Mouse (Mus musculus) heart, embryonic 10.5 days (tissue): ENCODE results near the gene Lce1a1. TPM values are rescaled to one million over a fixed set of nuclear protein-coding genes. Genes with fewer than 3 reads are reported as not detected.
"Not testable (repeated sequence)": the region's sequence is repeated elsewhere in the genome, so short reads cannot be mapped to it uniquely, and the experiment has no call there.

Experiments
- DNase-seq: peaks from one replicate; pipeline ENCODE4 v3.0.0-alpha.2; 2017; ENCODE audit warnings: low spot score
- H3K27ac ChIP-seq: fragments of 300-500 bp; sonication (generic); 2 replicates; pipeline ENCODE4 v1.5.1; 2016; ENCODE audit warnings: mild to moderate bottlenecking
- H3K27me3 ChIP-seq: fragments of 300-500 bp; sonication (generic); 2 replicates; pipeline ENCODE4 v1.6.1; 2016; ENCODE audit warnings: mild to moderate bottlenecking; ENCODE audit not compliant: poor library complexity, insufficient read depth, severe bottlenecking
- H3K36me3 ChIP-seq: fragments of 300-500 bp; sonication (generic); 2 replicates; pipeline ENCODE4 v1.6.1; 2016; ENCODE audit warnings: mild to moderate bottlenecking, moderate library complexity
- H3K4me1 ChIP-seq: fragments of 300-500 bp; sonication (generic); 2 replicates; pipeline ENCODE4 v1.6.1; 2016; ENCODE audit warnings: mild to moderate bottlenecking
- H3K4me3 ChIP-seq: fragments of 300-500 bp; sonication (generic); 2 replicates; pipeline ENCODE4 v1.5.1; 2016; ENCODE audit warnings: mild to moderate bottlenecking, moderate library complexity
- H3K9me3 ChIP-seq: fragments of 300-500 bp; sonication (generic); 2 replicates; pipeline ENCODE4 v1.6.1; 2016; ENCODE audit warnings: mild to moderate bottlenecking, moderate library complexity
- whole genome bisulfite sequencing: fragments of 180-500 bp; shearing (Covaris S2); methylation state at CpG from one replicate; pipeline ENCODE4 v1.1.7; 2016; 5-methylcytosine and 5-hydroxymethylcytosine counted together
- polyA plus RNA-seq: library from polyadenylated mRNA; unstranded; fragments of >200 nt; fragmentation: Nextera tagmentation; extraction: Ambion mirVana; gene quantifications from 2 replicates; pipeline ENCODE4 v1.2.1, GENCODE M21; 2016

Lce1a1 gene
- polyA plus RNA-seq, result not detected in 2 replicates

GRCm38 (mm10) chr3:92648207-92648606, at the start of gene Lce1a1:
Gene Lce1a1 (minus strand): TSS chr3:92648307.
- Histone ChIP-seq H3K36me3 (no peaks in the 10 kb centered on the region), H3K27me3 (no peaks in the 10 kb centered on the region), H3K4me3 (no peak within 1 kb of the TSS), H3K27ac (no peak within 1 kb of the TSS), H3K4me1 (no peaks in the 10 kb centered on the region), H3K9me3 (no peaks in the 10 kb centered on the region)
- no peak for DNase-seq
- 78% methylated on average over 1 of the region's 1 CpGs for WGBS

- DNase-seq, result no peak
- no peaks in the 10 kb centered on the region for H3K4me1 ChIP-seq
- H3K27me3 ChIP-seq, result no peaks in the 10 kb centered on the region
- no peaks in the 10 kb centered on the region for H3K9me3 ChIP-seq
- H3K27ac ChIP-seq, result no peak overlapping the region
- no peak overlapping the region for H3K4me3 ChIP-seq
- WGBS, result 14% methylated on average over 1 of the region's 1 CpGs
- H3K36me3 ChIP-seq, result no peaks in the 10 kb centered on the region
These were observed 46.5 kb upstream of the Lce1a1 start for GRCm38 (mm10) chr3:92694613-92695012.

GRCm38 (mm10) chr3:92691688-92692087, 43.6 kb upstream of the Lce1a1 start:
- no peak for DNase-seq
- Histone ChIP-seq H3K27me3 (no peaks in the 10 kb centered on the region), H3K4me1 (no peaks in the 10 kb centered on the region), H3K9me3 (no peaks in the 10 kb centered on the region), H3K36me3 (no peaks in the 10 kb centered on the region), H3K4me3 (no peak overlapping the region), H3K27ac (no peak overlapping the region)

GRCm38 (mm10) chr3:92689154-92689553, 41.0 kb upstream of the Lce1a1 start:
- not testable (repeated sequence) for H3K27me3 ChIP-seq, H3K36me3 ChIP-seq, H3K9me3 ChIP-seq, H3K4me1 ChIP-seq, H3K27ac ChIP-seq, H3K4me3 ChIP-seq, DNase-seq
- WGBS, result 69% methylated on average over 16 of the region's 16 CpGs

GRCm38 (mm10) chr3:92687110-92687509, 39.0 kb upstream of the Lce1a1 start, which contains the start of gene Lce1d:
Gene Lce1d (minus strand): TSS chr3:92687210.
- 57% methylated on average over 2 of the region's 2 CpGs for WGBS
- no peaks in the 10 kb centered on the region for H3K9me3 ChIP-seq
- H3K27me3 ChIP-seq, result no peaks in the 10 kb centered on the region
- no peak for DNase-seq
- no peak within 1 kb of the TSS for H3K27ac ChIP-seq
- H3K36me3 ChIP-seq, result no peaks in the 10 kb centered on the region
- no peaks in the 10 kb centered on the region for H3K4me1 ChIP-seq
- H3K4me3 ChIP-seq, result no peak within 1 kb of the TSS

- Histone ChIP-seq H3K36me3 (no peaks in the 10 kb centered on the region), H3K4me1 (no peaks in the 10 kb centered on the region), H3K9me3 (no peaks in the 10 kb centered on the region), H3K27ac (no peak within 1 kb of the TSS), H3K27me3 (no peaks in the 10 kb centered on the region), H3K4me3 (no peak within 1 kb of the TSS)
- WGBS, result 83% methylated on average over 4 of the region's 4 CpGs
- DNase-seq, result no peak
These were observed 30.8 kb upstream of the Lce1a1 start, which contains the start of gene Lce1c for GRCm38 (mm10) chr3:92678947-92679346. Gene Lce1c (plus strand): TSS chr3:92679247.

GRCm38 (mm10) chr3:92670215-92670614, 22.1 kb upstream of the Lce1a1 start, which contains the start of gene Lce1a2:
Gene Lce1a2 (minus strand): TSS chr3:92670315.
- H3K4me3 ChIP-seq, result no peak within 1 kb of the TSS
- no peaks in the 10 kb centered on the region for H3K27me3 ChIP-seq
- DNase-seq, result no peak

GRCm38 (mm10) chr3:92656826-92657225, 8.7 kb upstream of the Lce1a1 start, which contains the start of gene Lce1b:
Gene Lce1b (minus strand): TSS chr3:92656926.
- Histone ChIP-seq H3K36me3 (no peaks in the 10 kb centered on the region), H3K4me3 (no peak within 1 kb of the TSS), H3K27ac (no peak within 1 kb of the TSS), H3K27me3 (no peaks in the 10 kb centered on the region), H3K9me3 (no peaks in the 10 kb centered on the region), H3K4me1 (no peaks in the 10 kb centered on the region)
- DNase-seq, result no peak

More at GRCm38 (mm10) chr3:92670215-92670614, 22.1 kb upstream of the Lce1a1 start, which contains the start of gene Lce1a2:
- Histone ChIP-seq H3K4me1 (no peaks in the 10 kb centered on the region), H3K36me3 (no peaks in the 10 kb centered on the region), H3K27ac (no peak within 1 kb of the TSS), H3K9me3 (no peaks in the 10 kb centered on the region)

GRCm38 (mm10) chr3:92639854-92640253, 8.3 kb downstream of the Lce1a1 start:
- H3K4me1 ChIP-seq, result no peaks in the 10 kb centered on the region
- no peak overlapping the region for H3K27ac ChIP-seq
- DNase-seq, result no peak
- WGBS, result 93% methylated on average over 15 of the region's 15 CpGs
- H3K27me3 ChIP-seq, result no peaks in the 10 kb centered on the region
- no peaks in the 10 kb centered on the region for H3K9me3 ChIP-seq
- no peak overlapping the region for H3K4me3 ChIP-seq
- H3K36me3 ChIP-seq, result no peaks in the 10 kb centered on the region

- Histone ChIP-seq H3K27ac (no peak overlapping the region), H3K36me3 (no peaks in the 10 kb centered on the region), H3K4me1 (no peaks in the 10 kb centered on the region), H3K9me3 (no peaks in the 10 kb centered on the region), H3K4me3 (no peak overlapping the region), H3K27me3 (no peaks in the 10 kb centered on the region)
- DNase-seq, result no peak
- 82% methylated on average over 3 of the region's 3 CpGs for WGBS
These were observed 9.5 kb downstream of the Lce1a1 start for GRCm38 (mm10) chr3:92638653-92638991.

GRCm38 (mm10) chr3:92637745-92638652, 10.1 kb downstream of the Lce1a1 start:
- Histone ChIP-seq H3K36me3 (no peaks in the 10 kb centered on the region), H3K9me3 (no peaks in the 10 kb centered on the region), H3K4me3 (no peak overlapping the region), H3K27me3 (no peaks in the 10 kb centered on the region), H3K27ac (no peak overlapping the region), H3K4me1 (no peaks in the 10 kb centered on the region)
- 60% methylated on average over 1 of the region's 1 CpGs for WGBS
- no peak for DNase-seq

GRCm38 (mm10) chr3:92621560-92621959, 26.5 kb downstream of the Lce1a1 start, which contains the start of gene Lce6a:
Gene Lce6a (minus strand): TSS chr3:92621660.
- no peak within 1 kb of the TSS for H3K4me3 ChIP-seq
- WGBS, result 69% methylated on average over 2 of the region's 2 CpGs
- H3K4me1 ChIP-seq, result no peaks in the 10 kb centered on the region
- no peak within 1 kb of the TSS for H3K27ac ChIP-seq
- no peaks in the 10 kb centered on the region for H3K9me3 ChIP-seq
- no peak for DNase-seq
- H3K27me3 ChIP-seq, result no peaks in the 10 kb centered on the region
- H3K36me3 ChIP-seq, result no peaks in the 10 kb centered on the region

GRCm38 (mm10) chr3:92609804-92610203, 38.3 kb downstream of the Lce1a1 start:
- Histone ChIP-seq H3K27me3 (no peaks in the 10 kb centered on the region), H3K9me3 (no peaks in the 10 kb centered on the region), H3K36me3 (no peaks in the 10 kb centered on the region), H3K4me1 (no peaks in the 10 kb centered on the region), H3K27ac (no peak overlapping the region), H3K4me3 (no peak overlapping the region)
- 15% methylated on average over 1 of the region's 1 CpGs for WGBS
- no peak for DNase-seq
